ENCODE assay signal across 8 mouse cellular contexts in genomic region chr6:145348196-145348915, GRCm38 (mm10).
DNase-seq lines count a peak whose midpoint lies in the region; ATAC-seq lines count a peak whose summit lies in the region.
"Had no signal": no experiment of that assay in that cellular context is flagged by ENCODE, and none has a peak within 500 bp of the region (broad histone marks: within the 10 kb centered on the region; RNA-seq: fewer than 3 reads in every experiment).

No protein-coding gene starts in this region.

- no peaks in the 10 kb centered on the region for H3K27me3 ChIP-seq in intestine, embryonic 15.5 days (replicated peaks)
- H3K27me3 ChIP-seq: lung, embryonic 15.5 days had no signal

- no peak overlapping the region for H3K9ac ChIP-seq in intestine, embryonic 15.5 days
- H3K9ac ChIP-seq: lung, embryonic 15.5 days had no signal

- WGBS in intestine, embryonic 15.5 days: 69% methylated on average over 9 of the region's 9 CpGs

- H3K27ac ChIP-seq in intestine, embryonic 15.5 days: no peak overlapping the region
- H3K27ac ChIP-seq: lung, embryonic 15.5 days had no signal

- intact Hi-C loops in left cerebral cortex, postnatal 4 days (cut with DNase I): no loop called here

- H3K4me2 ChIP-seq in intestine, embryonic 15.5 days (replicated peaks): no peak overlapping the region
- H3K4me2 ChIP-seq: lung, embryonic 15.5 days had no signal

- no peaks in the 10 kb centered on the region for H3K36me3 ChIP-seq in intestine, embryonic 15.5 days
- H3K36me3 ChIP-seq: lung, embryonic 15.5 days had no signal

- 0 out of 2 replicates have a peak, but pooled peaks cover 7% of the 10 kb centered on the region for H3K4me1 ChIP-seq in intestine, embryonic 15.5 days (replicated peaks)

- DNase-seq in left cerebral cortex, postnatal 4 days: peak; percentile 36
- DNase-seq in left cerebral cortex, adult 9 months (ENCODE audit: low spot score in 2 of 2): no peak
- DNase-seq in MN1 (ENCODE audit: low spot score): peak; percentile 32
- peak; percentile 34 to 60 for DNase-seq in cerebellum, postnatal 25 days
- DNase-seq in retina, embryonic 14.5 days (ENCODE audit: low spot score): peak; percentile 55
- no peak for DNase-seq in layer of hippocampus, postnatal 36 days

- H3K4me3 ChIP-seq in intestine, embryonic 15.5 days (replicated peaks): no peak overlapping the region
- H3K4me3 ChIP-seq: lung, embryonic 15.5 days had no signal

- H3K9me3 ChIP-seq in intestine, embryonic 15.5 days: no peaks in the 10 kb centered on the region
- H3K9me3 ChIP-seq: lung, embryonic 15.5 days had no signal

- ATAC-seq in intestine, embryonic 15.5 days: no peak

Comparison
In these comparisons a context has a peak if more than half of its experiments do, and no peak if none do; other contexts are left out.
1. DNase-seq: peak in left cerebral cortex, postnatal 4 days (single experiment), MN1 (single experiment), cerebellum, postnatal 25 days (2 of 2) and retina, embryonic 14.5 days (single experiment); none in left cerebral cortex, adult 9 months (0 of 2) and layer of hippocampus, postnatal 36 days (0 of 2).